10 mouse cellular contexts compared by ENCODE assay signal in genomic region chr15:78339627-78340423, GRCm38 (mm10). TPM values are rescaled to one million over a fixed set of nuclear protein-coding genes. Genes with fewer than 3 reads are reported as not detected.
A peak's percentile ranks its signal among the peaks of the same experiment; 100 is the strongest.
DNase-seq lines count a peak whose midpoint lies in the region; ATAC-seq and TF ChIP-seq lines count a peak whose summit lies in the region.
"Not testable (repeated sequence)": the region's sequence is repeated elsewhere in the genome, so short reads cannot be mapped to it uniquely, and the experiment has no call there.
"Had no signal": no experiment of that assay in that cellular context is flagged by ENCODE, and none has a peak within 500 bp of the region (broad histone marks: within the 10 kb centered on the region; RNA-seq: fewer than 3 reads in every experiment).

No protein-coding gene starts in this region.

- not testable (repeated sequence) for H3K79me2 ChIP-seq in heart, adult 2 months (replicated peaks; ENCODE audit: control insufficient read depth, insufficient read depth, low read length)

- peak; percentile 64 for DNase-seq in A20 (ENCODE audit: low read depth, low spot score)
- peak; percentile 60 for DNase-seq in embryonic facial prominence, embryonic 10.5 days (ENCODE audit: low spot score)
- peak; percentile 67 to 72 for DNase-seq in heart, adult 2 months
- peak; percentile 36 for DNase-seq in kidney, adult 9 months
- peak; percentile 37 for DNase-seq in limb, embryonic 10.5 days (ENCODE audit: low spot score)
- peak; percentile 87 for DNase-seq in midbrain, embryonic 11.5 days (ENCODE audit: low spot score, missing footprints)
- peak in 1 of 2 experiments; percentile 39 for DNase-seq in spleen, adult 2 months (ENCODE audit: low read depth in 1 of 2, low spot score in 2 of 2)

- peak; percentile 57; the same call in 1 of the 2 replicates for TF ChIP-seq EP300 in heart, adult 2 months (IDR thresholded peaks at IDR 0.05; ENCODE audit: insufficient read depth, low read depth, low read length)

- H3K9me3 ChIP-seq in embryonic facial prominence, embryonic 10.5 days; limb, embryonic 10.5 days (replicated peaks); midbrain, embryonic 11.5 days (ENCODE audit: control insufficient read depth, low read length): not testable (repeated sequence)

- WGBS in bone marrow, adult 2 months = 45% methylated on average over 7 of the region's 7 CpGs
- WGBS in embryonic facial prominence, embryonic 10.5 days = 33% methylated on average over 7 of the region's 7 CpGs
- WGBS in heart, adult 2 months = 11% methylated on average over 7 of the region's 7 CpGs
- 38% methylated on average over 7 of the region's 7 CpGs for WGBS in limb, embryonic 10.5 days
- WGBS in midbrain, embryonic 11.5 days = 36% methylated on average over 7 of the region's 7 CpGs
- WGBS in spleen, adult 2 months = 49% methylated on average over 7 of the region's 7 CpGs

- not testable (repeated sequence) for H3K9ac ChIP-seq in heart, adult 2 months (ENCODE audit: low read depth, low read length); midbrain, embryonic 11.5 days (ENCODE audit: low read length)

- H3K4me1 ChIP-seq in bone marrow, adult 2 months (ENCODE audit: control insufficient read depth, insufficient read depth, low read length); embryonic facial prominence, embryonic 10.5 days; limb, embryonic 10.5 days; midbrain, embryonic 11.5 days (ENCODE audit: control insufficient read depth, insufficient read depth, low read length); spleen, adult 2 months (ENCODE audit: control insufficient read depth, insufficient read depth, insufficient read length): not testable (repeated sequence)
- H3K4me1 ChIP-seq in heart, adult 2 months (ENCODE audit: control insufficient read depth, insufficient read depth, low read length) = peaks cover 13% of the 10 kb centered on the region

- ATAC-seq in midbrain, embryonic 11.5 days (ENCODE audit: low FRiP score) = not testable (repeated sequence)

- H3K27ac ChIP-seq in bone marrow, adult 2 months (ENCODE audit: control insufficient read depth, insufficient read depth, low read depth, low read length, poor library complexity); embryonic facial prominence, embryonic 10.5 days (replicated peaks); limb, embryonic 10.5 days; midbrain, embryonic 11.5 days (ENCODE audit: low read depth, low read length); spleen, adult 2 months (ENCODE audit: insufficient read depth, low read length): not testable (repeated sequence)
- peak overlapping the region; percentile 72 for H3K27ac ChIP-seq in heart, adult 2 months

- peak; percentile 97 for TF ChIP-seq CTCF in bone marrow, adult 2 months (IDR thresholded peaks at IDR 0.05; ENCODE audit: control insufficient read depth, insufficient read depth, low read length)
- peak; percentile 96 for TF ChIP-seq CTCF in heart, adult 2 months (IDR thresholded peaks at IDR 0.05)
- TF ChIP-seq CTCF in spleen, adult 2 months (IDR thresholded peaks at IDR 0.05; ENCODE audit: extremely low read depth, insufficient read depth, insufficient read length, insufficient replicate concordance) = peak; percentile 89; the same call in 1 of the 2 replicates

- intact Hi-C loops in heart, adult 2 months (cut with DNase I) = loop anchor here (2.0 kb wide), 2 partner anchors 19 to 161 kb away; no protein-coding TSS in a partner anchor

- H3K27me3 ChIP-seq in embryonic facial prominence, embryonic 10.5 days (replicated peaks; ENCODE audit: low read depth, poor library complexity, severe bottlenecking); heart, adult 2 months (ENCODE audit: control insufficient read depth, insufficient read depth, low read length); limb, embryonic 10.5 days (ENCODE audit: low read depth, poor library complexity, severe bottlenecking); midbrain, embryonic 11.5 days (ENCODE audit: control insufficient read depth, insufficient read depth, low read length); spleen, adult 2 months (ENCODE audit: control insufficient read depth, insufficient read depth, low read length): not testable (repeated sequence)

- not testable (repeated sequence) for TF ChIP-seq POLR2A in bone marrow, adult 2 months (IDR thresholded peaks at IDR 0.05; ENCODE audit: borderline replicate concordance, control insufficient read depth, low read depth, low read length); heart, adult 2 months (IDR thresholded peaks at IDR 0.05; ENCODE audit: insufficient read depth, low read depth, low read length); spleen, adult 2 months (IDR thresholded peaks at IDR 0.05; ENCODE audit: low read depth, low read length)

- not testable (repeated sequence) for H3K4me2 ChIP-seq in midbrain, embryonic 11.5 days

- not testable (repeated sequence) for H3K4me3 ChIP-seq in bone marrow, adult 2 months (replicated peaks; ENCODE audit: control insufficient read depth, low read depth, low read length); embryonic facial prominence, embryonic 10.5 days; heart, adult 2 months; limb, embryonic 10.5 days; midbrain, embryonic 11.5 days (ENCODE audit: low read depth, low read length); spleen, adult 2 months (ENCODE audit: extremely low read depth, insufficient read depth, insufficient read length)

- H3K36me3 ChIP-seq in embryonic facial prominence, embryonic 10.5 days (replicated peaks); heart, adult 2 months (ENCODE audit: control insufficient read depth, insufficient read depth, low read length); limb, embryonic 10.5 days; midbrain, embryonic 11.5 days (ENCODE audit: control insufficient read depth, insufficient read depth, low read length); spleen, adult 2 months (ENCODE audit: control insufficient read depth, insufficient read depth, low read length): not testable (repeated sequence)

RNA-seq across cellular contexts. Expression of gene Csf2rb, which starts 14.3 kb away (rescaled TPM):
- 7.9 and 28.6 TPM in 2 replicates for polyA plus RNA-seq in bone marrow, adult 2 months (2011; ENCODE audit: insufficient read depth, insufficient read length, low replicate concordance, missing spikeins)
- polyA plus RNA-seq in embryonic facial prominence, embryonic 10.5 days (2016; fragmentation: Nextera tagmentation; extraction: Ambion mirVana) = 2.1 and 2.2 TPM in 2 replicates
- total RNA-seq in heart, adult 2 months (2021) = 1 to 10 TPM; 1.6 to 2.2 TPM
- polyA plus RNA-seq in heart, adult 2 months (2012; rRNA removed) = 2.1 and 2.8 TPM in 2 replicates
- polyA plus RNA-seq in limb, embryonic 10.5 days (2016; fragmentation: Nextera tagmentation; extraction: Ambion mirVana) = 1.5 and 3.3 TPM in 2 replicates
- polyA plus RNA-seq in midbrain, embryonic 11.5 days (2014; fragmentation: Nextera tagmentation; extraction: Ambion mirVana) = 1.5 and 1.8 TPM in 2 replicates
- 39.5 and 44.9 TPM in 2 replicates for polyA plus RNA-seq in spleen, adult 2 months (2012; rRNA removed)

RNA-seq across cellular contexts. Expression of gene Csf2rb2, which starts 34.3 kb away (rescaled TPM):
- 1.6 and 5.3 TPM in 2 replicates for polyA plus RNA-seq in bone marrow, adult 2 months (2011; ENCODE audit: insufficient read depth, insufficient read length, low replicate concordance, missing spikeins)
- polyA plus RNA-seq in embryonic facial prominence, embryonic 10.5 days (2016; fragmentation: Nextera tagmentation; extraction: Ambion mirVana) = 0.48 and 0.51 TPM in 2 replicates
- total RNA-seq in heart, adult 2 months (2021) = under 1 TPM; 0.75 to 0.84 TPM
- polyA plus RNA-seq in heart, adult 2 months (2012; rRNA removed) = 1.2 and 1.6 TPM in 2 replicates
- polyA plus RNA-seq in limb, embryonic 10.5 days (2016; fragmentation: Nextera tagmentation; extraction: Ambion mirVana) = 0.40 and 0.45 TPM in 2 replicates
- polyA plus RNA-seq in midbrain, embryonic 11.5 days (2014; fragmentation: Nextera tagmentation; extraction: Ambion mirVana) = 0.23 and 0.32 TPM in 2 replicates
- 14.4 and 16.4 TPM in 2 replicates for polyA plus RNA-seq in spleen, adult 2 months (2012; rRNA removed)

RNA-seq across cellular contexts. Expression of gene Tex33, which starts 55.9 kb away (rescaled TPM):
- not detected in 2 replicates for polyA plus RNA-seq in bone marrow, adult 2 months (2011; ENCODE audit: insufficient read depth, insufficient read length, low replicate concordance, missing spikeins)
- polyA plus RNA-seq in embryonic facial prominence, embryonic 10.5 days (2016; fragmentation: Nextera tagmentation; extraction: Ambion mirVana) = not detected in 2 replicates
- not detected for total RNA-seq in heart, adult 2 months (2021)
- polyA plus RNA-seq in heart, adult 2 months (2012; rRNA removed) = 0.43 and 0.67 TPM in 2 replicates
- not detected in 2 replicates for polyA plus RNA-seq in limb, embryonic 10.5 days (2016; fragmentation: Nextera tagmentation; extraction: Ambion mirVana)
- polyA plus RNA-seq in midbrain, embryonic 11.5 days (2014; fragmentation: Nextera tagmentation; extraction: Ambion mirVana) = not detected in 2 replicates
- polyA plus RNA-seq in spleen, adult 2 months (2012; rRNA removed) = not detected in 2 replicates
- polyA plus RNA-seq: heart, embryonic 14.5 days; neural tube, embryonic 12.5 days had no signal
